Mouse (Mus musculus): Measurements from ENCODE around the gene Ybx3.
A peak's percentile ranks its signal among the peaks of the same experiment; 100 is the strongest.

Ybx3 gene

DNA sequence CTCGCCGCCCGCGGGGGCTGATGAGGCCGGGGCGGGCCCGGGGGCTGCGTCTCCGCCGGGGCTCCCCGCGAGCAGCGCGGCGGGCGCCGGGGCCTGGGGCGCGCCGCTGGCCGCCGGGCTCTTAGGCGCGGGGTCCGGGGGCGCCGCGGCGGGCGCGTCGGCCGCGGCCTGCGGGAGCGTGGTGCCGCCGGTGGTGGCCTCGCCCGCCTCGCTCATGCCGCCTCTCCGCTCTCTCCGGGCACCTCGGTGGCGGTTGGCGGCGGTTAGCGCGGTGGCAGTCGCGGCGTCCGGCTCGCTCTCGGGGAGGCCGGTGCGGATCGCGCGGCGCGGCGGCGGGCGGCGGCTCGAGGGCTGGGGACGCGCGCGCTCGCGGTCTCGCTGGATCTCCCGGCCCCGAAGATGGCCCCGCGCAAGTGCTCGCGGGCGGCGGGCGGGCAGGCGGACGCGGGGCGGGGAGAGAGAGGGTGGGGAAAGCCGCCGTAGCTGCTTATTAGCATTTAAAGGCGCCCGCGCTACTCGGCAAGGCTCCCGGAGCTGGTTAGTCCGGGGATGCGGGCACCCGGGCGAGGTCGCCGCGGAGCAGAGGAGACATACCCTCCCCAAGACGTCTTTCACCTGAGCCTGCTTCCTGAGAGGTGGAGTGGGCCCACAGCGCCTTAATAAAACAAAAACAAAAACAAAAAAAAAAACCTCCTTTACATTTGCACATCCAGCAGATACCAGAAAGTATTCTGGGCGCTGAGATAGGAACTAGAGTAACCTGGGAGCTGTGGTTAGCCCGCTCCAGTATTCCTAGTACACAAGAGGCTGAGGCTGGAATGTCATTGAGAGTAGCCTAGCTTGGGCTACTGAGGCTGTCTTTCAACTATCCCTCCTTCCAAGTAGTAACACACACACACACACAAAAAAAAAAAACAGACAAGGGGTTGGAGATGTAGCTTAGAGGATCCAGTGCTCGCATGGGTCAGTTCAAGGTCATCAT, at the start of gene Ybx3:
Gene Ybx3 (minus strand): TSS at position 437 of the 982 bp plus-strand sequence.
- peak; percentile 57 for DNase-seq (ENCODE audit: low read depth, low spot score)

DNA sequence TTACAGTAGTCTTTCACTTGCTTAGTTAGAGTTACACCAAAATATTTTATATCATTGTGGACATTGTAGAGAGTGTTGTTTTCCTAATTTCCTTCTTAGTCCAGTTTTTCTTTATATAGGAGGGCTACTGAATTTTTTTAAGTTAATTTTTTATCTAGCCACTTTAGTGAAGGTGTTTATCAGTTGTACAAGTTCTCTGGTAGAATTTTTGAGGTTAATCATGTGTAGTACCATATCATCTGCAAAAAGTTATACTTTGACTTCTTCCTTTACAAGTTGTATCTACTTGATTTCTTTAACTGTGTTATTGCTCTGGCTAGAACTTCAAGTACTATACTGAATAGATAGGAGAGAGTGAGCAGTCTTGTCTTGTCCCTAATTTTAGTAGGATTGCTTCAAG, 48.4 kb upstream of the Ybx3 start:
- no peak for DNase-seq (ENCODE audit: low read depth, low spot score)

DNA sequence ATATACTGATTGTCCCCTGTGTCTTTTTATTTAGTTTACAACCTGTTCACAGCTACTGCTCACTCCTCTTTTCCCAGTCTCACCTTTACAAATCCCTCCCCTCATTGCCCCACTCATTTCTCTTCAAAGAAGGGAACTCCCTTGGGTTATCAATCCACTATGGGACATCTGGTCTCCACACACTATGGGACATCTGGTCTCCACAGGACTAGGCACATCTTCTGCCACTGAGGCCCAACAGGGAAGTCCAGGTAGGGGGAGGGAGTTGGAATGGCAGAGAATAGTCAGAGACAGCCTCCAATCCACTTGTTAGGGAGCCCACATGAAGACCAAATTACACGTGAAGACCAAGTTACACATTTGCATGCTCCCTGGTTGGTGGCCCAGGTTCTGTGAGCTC, 45.8 kb upstream of the Ybx3 start:
- no peak for DNase-seq (ENCODE audit: low read depth, low spot score)

DNA sequence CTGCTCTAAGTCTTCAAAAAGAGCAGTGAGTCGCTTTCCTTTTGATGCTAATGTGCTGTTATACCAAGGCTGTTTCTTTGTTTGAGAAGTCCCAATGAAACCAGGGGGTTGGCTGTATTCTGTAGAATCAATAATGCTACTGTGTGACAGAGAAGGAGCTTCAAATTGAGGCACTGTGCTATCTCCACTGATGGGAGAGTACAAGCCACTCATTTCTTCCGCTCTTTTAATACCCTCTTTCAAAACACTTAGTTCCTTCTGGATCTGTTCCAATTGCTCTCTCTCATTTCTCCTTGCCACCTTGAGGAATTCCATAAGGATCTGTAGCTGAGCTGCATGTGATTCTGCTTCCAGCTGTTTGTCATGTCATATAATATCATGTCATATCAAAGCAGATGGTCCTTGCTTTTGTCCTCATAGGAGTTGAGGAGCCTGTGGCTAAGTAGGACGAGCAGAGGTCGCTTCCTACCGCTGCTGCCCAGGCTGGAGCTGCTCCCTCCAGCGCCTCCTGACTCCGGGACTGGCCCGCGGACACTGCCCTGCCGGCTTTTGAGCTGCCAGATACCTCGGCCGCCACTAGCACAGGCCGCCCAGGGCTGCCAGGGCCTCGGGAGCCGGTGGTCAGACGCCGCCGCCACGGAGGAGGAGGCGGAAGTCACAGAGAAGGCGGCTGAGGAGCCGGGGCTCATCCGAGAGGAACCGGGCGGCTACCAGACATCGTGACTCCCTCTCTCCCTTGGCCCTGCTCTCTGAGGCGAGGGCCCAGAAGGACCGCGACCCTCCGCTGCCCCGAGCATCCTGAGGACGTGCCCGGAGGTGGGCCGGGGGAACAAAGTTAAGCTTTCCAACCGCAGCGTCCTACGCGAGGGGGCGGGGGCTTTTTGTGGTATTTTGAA, 45.1 kb upstream of the Ybx3 start:
- no peak for DNase-seq (ENCODE audit: low read depth, low spot score)

DNA sequence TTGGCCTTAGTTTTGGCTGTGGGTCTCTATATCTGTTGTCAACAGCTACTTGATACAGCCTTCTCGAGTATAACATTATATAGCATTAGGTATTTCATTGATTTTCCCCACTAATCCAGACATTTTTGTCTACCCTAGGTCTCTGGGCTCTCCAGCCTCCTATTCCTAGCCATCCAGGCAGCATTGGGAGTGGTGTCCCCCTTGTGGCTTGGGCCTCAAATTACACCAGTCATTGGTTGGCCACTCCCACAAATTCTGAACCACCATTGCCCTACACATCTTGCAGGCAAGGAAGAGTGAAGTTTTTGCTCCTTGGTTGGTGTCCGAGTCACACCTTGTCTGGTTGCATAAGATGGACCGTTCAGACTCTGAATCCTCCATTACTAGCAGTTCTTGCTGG, 33.3 kb upstream of the Ybx3 start:
- peak; percentile 21 for DNase-seq (ENCODE audit: low read depth, low spot score)

DNA sequence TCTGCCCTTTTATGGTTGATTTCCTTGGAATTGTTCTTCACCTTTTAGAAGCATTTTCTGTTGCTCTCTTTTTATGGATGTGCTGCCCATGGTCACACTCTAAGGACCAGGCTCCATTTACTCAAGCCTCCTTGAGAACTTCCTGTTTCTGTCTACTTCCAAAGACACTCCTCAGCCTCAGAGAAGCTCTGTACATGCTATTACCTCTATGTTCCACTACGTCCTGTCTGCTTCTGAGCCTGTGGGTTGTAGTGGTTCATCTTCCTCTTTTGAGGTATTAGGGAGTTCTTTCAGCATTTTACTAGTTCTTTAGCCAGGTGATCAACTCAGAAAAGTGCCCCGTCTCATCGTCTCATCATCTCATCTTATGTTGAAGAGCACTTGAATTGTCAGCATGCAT, 31.3 kb upstream of the Ybx3 start:
- no peak for DNase-seq (ENCODE audit: low read depth, low spot score)

DNA sequence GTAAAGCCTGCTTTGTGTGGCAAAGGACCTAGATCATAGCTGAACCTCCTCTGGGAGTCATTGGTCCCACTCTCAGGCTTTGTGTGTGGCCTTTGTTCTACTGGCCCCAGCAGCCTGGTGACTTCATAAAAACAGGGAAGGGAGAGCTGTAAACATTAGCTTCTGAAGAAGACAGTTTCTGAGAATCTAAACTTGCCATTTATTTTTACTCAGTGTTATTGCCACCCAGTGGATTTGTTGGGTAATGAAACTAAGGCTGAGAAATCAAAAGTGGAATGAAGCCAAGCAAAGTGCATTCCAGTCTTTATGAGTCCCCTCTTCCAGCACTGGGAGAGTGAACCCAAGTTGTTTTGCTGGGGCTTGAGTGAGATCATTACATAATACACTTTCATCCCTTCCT, 30.5 kb upstream of the Ybx3 start:
- no peak for DNase-seq (ENCODE audit: low read depth, low spot score)

DNA sequence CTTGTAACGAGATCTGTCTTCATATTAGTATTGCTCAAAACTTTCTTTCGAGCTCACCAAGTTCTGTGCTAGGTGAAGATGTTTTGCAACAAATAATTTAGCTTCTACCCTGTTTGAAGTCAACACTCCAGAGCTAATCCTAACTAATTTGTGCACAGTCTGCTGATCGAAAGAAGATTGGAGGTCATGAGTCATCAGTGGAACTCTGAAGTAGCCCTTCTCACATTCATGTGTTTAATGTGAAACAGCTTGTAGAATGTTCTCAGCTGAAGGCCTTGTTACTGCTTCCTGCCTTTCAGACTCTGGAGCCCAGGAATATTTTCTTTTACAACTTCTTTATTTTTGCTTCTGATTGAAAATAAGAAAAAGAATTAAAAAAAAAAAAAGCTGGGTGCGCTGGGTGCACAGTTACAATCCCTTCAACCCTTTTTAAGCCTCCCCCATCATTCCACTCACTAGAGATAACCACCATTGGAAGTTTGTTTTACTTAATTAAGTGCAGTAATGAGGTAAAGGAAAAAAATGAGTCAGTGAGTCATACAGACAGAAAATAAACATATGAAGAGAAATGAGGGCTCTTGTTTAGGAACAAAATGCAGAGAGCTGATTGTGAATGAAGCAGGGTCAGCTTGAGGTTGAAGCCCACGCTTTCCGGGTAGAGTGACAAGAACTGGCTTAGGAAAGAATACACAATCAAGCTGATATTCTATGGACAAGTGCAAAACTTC, 23.0 kb upstream of the Ybx3 start:
- no peak for DNase-seq (ENCODE audit: low read depth, low spot score)

DNA sequence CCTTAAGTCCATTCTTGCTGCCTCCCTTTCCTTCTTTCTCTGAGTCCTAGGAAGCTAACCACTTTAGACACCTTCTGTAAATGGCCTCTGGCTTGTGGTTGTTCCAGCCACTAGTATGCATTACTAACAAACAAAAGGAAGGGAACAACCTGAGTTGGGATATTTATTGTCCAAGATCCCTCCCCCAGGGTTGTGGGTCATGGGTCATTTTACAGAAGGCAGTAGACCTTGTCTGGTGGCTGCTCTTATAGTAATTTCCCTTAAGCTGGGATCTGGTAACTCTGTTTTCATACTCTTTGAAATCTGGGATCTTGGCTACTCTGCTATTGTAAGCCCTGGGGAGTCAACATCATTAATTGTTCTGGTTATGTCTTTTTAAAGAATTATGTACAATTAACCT, 18.7 kb upstream of the Ybx3 start:
- DNase-seq (ENCODE audit: low read depth, low spot score), result no peak

DNA sequence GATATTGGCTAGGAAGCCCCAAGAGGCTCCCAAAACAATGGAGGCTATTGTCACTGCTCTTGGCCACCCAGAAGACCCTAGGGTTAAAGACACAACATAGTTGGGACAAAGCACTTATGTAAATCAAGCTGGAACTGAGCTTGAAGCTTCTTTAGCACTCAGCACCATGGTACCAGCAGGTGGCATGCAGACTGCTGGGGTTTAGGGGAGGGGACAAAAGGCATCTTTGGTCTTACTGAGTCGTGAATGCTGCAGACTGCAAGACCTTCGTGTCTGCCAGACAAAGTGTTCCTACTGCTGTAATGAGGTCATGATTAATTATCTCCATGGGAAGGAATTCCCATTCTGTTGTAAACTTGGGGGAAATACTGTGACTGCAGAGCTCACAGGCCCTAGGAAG, 17.6 kb upstream of the Ybx3 start:
- DNase-seq (ENCODE audit: low read depth, low spot score), result no peak

DNA sequence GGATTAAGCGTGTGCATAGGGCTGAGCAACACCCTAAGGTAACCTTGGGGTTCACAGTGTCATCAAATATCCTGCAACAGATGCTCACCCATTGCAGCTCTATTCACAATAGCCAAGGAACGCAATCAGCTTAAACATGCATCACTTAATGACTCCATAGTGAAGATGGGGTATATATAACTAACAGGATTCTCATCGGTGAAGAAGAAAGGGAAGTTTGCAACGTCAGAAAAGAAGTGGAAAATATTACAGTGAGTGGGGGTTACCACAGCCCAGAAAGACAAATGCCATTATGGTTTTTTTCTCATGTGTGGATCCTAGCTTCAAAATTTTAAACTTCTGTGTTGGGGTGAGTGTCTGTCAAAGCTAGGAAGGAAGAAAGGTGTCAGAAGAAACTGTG, 16.9 kb upstream of the Ybx3 start:
- DNase-seq (ENCODE audit: low read depth, low spot score), result no peak

DNA sequence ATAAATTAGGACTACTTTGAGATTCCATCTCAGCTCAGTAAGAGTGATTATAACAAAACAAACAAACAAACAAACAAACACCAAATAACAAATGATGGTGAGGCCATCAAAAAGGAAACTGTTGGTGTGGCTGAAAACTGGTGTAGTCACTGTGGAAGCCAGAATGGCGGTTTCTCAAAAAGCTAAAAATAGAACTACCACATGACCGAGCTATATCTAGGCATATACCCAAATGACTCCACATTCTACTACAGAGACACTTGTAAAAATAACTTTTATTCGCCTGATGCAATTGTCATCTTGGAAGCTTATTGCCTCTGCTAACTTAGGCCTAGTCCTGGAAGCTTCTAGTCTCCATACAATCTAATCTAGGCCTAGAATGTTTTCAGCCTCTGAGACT, 16.0 kb upstream of the Ybx3 start:
- DNase-seq (ENCODE audit: low read depth, low spot score), result no peak

DNA sequence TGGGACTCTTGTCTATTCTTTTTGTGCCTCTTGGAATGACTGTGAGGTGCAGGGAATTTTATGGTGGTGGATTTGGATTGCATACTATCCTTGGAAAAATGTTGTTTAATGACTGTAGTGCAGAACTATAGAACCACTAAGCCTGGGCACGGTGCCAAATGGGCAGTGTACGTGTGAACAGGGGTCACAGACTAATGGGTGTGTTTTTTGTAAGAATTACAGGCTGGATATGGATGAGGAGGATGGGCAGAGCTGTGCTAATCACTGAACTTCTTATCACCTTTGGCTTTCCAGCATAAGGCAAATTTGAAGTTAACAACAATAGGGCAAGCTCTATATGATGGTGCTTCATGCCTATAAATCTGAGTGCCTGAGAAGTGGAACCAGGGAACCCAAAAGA, 14.8 kb upstream of the Ybx3 start:
- no peak for DNase-seq (ENCODE audit: low read depth, low spot score)

DNA sequence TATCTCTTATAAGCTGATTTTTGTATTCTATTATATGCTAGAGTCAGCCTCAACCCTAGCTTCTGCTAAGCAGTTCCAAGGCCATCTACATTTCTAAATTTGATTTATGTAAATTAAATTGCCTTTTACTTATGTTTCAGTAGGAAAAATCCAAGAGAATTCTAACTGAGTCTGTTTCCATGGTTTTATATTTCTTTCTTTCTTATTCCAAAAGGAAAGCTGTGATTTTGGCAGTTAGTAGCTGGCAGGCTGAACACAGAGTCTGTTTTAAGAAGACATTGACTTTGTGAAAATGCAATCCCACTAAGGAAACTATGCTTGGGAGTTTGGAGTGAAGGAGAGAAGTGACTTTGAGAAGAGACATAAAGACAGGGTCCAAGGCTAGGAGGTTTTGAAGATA, 14.3 kb upstream of the Ybx3 start:
- no peak for DNase-seq (ENCODE audit: low read depth, low spot score)

DNA sequence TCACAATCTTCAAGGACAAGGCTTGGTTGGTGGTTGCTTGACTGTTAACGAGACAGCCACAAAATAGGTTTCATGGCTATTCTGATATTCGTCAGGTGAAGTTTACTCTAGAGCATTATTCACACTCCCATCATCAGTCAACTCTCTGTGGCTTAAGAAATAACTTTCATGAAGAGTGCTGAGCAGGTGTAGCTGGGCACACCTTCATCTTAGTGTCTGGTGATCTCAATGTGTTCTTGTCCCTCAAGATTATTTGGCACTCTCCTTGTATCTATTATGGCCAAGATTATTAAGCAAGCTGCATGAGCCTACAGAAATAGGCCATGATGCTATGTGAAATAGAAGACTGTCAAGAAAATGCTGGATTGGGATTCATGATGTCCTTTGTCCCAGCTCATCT, 13.0 kb upstream of the Ybx3 start:
- DNase-seq (ENCODE audit: low read depth, low spot score), result no peak

DNA sequence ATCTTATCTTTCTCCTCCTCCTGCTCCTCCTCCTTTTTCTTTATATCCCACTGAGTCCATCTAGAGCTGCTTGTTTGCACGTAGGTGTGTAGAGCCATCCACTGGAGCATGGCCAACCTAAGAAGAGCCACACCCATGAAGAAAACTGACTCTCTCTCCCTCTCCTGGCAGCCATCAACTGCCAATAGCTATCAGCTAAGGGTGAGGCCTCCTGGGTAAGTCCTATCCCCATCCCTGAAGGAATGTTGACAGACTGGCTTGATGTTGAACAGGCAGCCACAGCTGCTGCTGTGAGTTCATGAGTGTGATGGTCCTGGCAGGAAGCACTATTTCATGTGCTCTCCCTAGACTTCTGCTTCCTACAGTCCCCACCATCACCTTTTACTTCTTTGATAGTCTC, 8.4 kb upstream of the Ybx3 start:
- DNase-seq (ENCODE audit: low read depth, low spot score), result no peak

DNA sequence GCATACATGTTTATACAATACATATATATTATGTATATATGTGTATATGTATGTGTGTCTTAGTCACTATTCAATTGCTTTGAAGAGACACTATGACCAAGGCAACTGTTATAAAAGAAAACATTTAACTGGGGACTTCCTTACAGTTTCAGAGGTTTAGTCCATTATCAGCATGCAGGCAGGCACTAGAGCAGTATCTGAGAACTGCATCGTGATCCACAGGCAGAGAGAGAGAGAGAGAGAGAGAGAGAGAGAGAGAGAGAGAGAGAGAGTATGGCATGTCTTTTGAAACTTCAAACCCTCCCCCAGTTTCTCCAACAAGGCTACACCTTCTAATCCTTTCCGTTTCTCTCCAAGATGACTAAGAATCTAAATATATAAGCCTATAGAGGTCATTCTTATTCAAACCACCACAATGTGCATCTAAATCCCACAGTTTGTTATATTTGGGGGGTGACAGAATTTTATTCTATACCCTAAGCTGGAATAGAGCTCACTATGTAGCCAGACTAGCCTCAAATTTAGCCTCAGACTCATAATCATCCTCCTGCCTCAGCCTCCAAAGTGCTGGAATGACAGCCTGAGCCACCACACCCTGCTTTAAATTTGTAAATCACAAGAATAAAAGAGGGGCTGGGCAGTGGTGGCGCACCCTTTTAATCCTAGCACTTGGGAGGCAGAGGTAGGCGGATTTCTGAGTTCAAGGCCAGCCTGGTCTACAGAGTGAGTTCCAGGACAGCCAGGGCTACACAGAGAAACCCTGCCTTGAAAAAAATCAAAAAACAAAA, 5.8 kb upstream of the Ybx3 start:
- no peak for DNase-seq (ENCODE audit: low read depth, low spot score)

DNA sequence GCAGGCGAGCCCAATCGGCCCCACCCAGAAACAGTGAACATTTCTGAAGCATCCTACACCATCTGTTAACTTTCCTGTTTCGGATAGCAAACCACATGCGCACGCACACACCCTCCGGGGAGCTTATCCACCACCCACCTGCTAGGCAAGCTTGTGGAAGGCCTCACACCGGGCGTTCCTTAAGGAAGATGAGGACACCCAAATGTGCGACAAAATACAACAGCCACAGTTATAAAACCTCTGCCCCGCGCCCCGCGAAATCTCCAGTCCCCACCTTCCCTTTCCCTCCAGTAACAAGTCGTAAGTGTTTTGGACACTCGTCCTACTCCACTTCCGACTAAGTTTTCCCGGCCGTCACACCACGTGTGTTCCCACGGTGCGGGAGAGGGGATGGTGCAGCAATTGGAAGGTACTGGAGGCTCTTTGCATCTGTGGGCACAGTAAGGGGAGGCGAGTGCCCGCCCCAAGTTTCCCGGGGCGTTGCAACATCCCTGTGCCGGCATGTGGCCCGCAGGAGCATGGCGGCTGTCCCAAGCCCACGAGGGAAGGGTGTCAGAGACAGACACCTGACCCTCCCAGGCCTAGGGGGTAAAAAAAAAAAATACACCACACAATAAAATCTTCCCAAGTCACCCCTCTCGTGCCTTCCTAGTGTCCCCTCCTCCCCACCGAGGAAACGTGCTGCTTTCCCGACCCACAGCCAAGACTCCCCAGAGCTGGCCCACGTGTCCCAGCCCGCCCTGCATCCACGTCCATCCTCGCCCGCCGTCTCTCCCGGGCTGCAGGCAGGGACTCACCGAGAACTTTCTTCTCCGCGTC, 846 bp downstream of the Ybx3 start:
- peak; percentile 80 for DNase-seq (ENCODE audit: low read depth, low spot score)

DNA sequence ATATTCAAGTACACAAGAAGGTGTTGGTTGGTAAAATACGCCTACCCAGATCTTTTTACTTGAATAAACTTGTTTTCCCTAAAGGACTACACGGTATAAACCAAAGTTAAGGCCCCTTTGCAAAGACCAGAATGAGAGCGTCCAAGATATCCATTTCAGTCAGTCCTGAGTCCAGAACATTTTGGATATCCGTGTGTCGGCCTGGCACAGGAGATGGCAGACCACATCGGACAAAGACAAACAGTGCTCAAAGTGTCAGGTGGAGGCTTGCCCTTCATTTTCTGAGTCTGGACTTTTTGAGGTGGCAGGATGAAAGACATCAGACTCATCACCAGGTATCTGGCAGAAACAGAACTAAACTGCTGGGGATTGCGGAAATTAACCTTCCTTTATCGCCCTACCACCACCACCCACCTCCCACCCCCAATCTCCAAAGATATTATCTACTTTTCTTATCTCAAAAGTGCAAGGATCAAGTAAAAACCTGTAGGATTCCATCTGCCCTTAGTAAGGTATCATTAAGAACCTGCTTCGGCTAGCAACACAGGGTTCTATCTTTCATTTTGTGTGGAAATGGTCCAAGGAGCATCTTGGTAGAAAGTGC, 1.8 kb downstream of the Ybx3 start:
- no peak for DNase-seq (ENCODE audit: low read depth, low spot score)

DNA sequence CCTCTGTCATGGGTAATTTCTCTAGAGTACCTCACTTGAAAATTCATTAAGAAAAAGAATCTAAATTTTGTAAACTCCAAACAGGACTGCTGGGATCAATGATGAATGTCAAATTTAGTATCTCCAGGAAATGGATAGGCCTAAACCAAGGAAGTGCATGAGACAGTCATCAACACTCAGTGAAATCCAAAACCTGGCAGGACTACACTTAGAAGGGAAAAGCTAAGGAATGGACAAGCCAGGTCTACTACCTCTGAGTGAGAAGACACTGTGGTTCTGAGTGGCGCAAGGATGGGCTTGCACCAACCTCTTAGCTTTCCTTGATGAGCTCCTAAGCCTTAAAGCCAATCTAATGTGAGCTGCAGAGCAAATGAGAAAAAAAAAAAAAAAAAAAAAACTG, 2.8 kb downstream of the Ybx3 start:
- DNase-seq (ENCODE audit: low read depth, low spot score), result no peak
